Comparison of ENCODE assay signal across 16 mouse cellular contexts in the genomic region with DNA sequence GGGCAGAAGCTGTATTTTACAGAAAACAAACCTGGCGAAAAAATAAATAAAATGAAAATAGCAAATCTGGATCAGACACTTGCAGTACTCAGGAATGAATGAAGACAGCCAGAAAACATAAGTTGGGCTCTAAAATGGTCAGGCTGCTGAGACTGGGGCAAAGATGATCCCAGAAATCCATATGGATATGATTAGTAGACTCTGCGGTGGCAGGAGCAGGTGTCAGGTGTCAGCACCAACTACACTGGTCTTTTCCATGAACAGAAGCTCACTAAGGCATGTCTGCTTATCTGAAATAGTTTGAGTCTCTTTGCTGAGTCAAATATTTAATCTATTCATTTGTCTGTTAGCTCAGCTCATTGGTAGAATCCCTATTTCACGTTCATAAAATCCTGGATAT.
"Had no signal": no experiment of that assay in that cellular context is flagged by ENCODE, and none has a peak within 500 bp of the region (broad histone marks: within the 10 kb centered on the region; RNA-seq: fewer than 3 reads in every experiment).

No protein-coding gene starts in this region.

- H3K9ac ChIP-seq: liver, postnatal 0 days; lung, embryonic 15.5 days; midbrain, embryonic 13.5 days; midbrain, embryonic 15.5 days; neural tube, embryonic 12.5 days had no signal

- H3K27me3 ChIP-seq: lung, embryonic 15.5 days; megakaryocyte, embryonic 14.5 days; midbrain, embryonic 13.5 days; midbrain, embryonic 15.5 days; neural tube, embryonic 12.5 days had no signal

- H3K4me3 ChIP-seq: lung, embryonic 15.5 days; megakaryocyte, embryonic 14.5 days; midbrain, embryonic 10.5 days; midbrain, embryonic 13.5 days; midbrain, embryonic 15.5 days; neural tube, embryonic 12.5 days had no signal

- DNase-seq: liver, postnatal 0 days; lung, adult 2 months; lung, postnatal 14 days; lung, postnatal 36 days; right cerebral cortex, postnatal 14 days; thymus, adult 18-20 months; thymus, postnatal 14 days; thymus, postnatal 36 days had no signal

- H3K4me2 ChIP-seq: lung, embryonic 15.5 days; midbrain, embryonic 13.5 days; midbrain, embryonic 15.5 days; neural tube, embryonic 12.5 days had no signal

- H3K36me3 ChIP-seq: lung, embryonic 15.5 days; midbrain, embryonic 10.5 days; midbrain, embryonic 13.5 days; midbrain, embryonic 15.5 days; neural tube, embryonic 12.5 days had no signal

- H3K27ac ChIP-seq: lung, embryonic 15.5 days; macrophage; midbrain, embryonic 10.5 days; midbrain, embryonic 13.5 days; midbrain, embryonic 15.5 days; neural tube, embryonic 12.5 days had no signal

- ATAC-seq: liver, postnatal 0 days; lung, postnatal 0 days; midbrain, embryonic 13.5 days; midbrain, embryonic 15.5 days had no signal

- H3K4me1 ChIP-seq: megakaryocyte, embryonic 14.5 days had no signal

- H3K9me3 ChIP-seq: lung, embryonic 15.5 days; midbrain, embryonic 10.5 days; midbrain, embryonic 13.5 days; midbrain, embryonic 15.5 days; neural tube, embryonic 12.5 days had no signal
